Mouse (Mus musculus): Measurements from ENCODE around the gene Abcd1. TPM values are rescaled to one million over a fixed set of nuclear protein-coding genes. Genes with fewer than 3 reads are reported as not detected.
"Not testable (repeated sequence)": the region's sequence is repeated elsewhere in the genome, so short reads cannot be mapped to it uniquely, and the experiment has no call there.

Abcd1 gene
- polyA plus RNA-seq, 1 experiment: 35.2 TPM

- Histone ChIP-seq H3K4me1 (no peaks in the 10 kb centered on the region), H3K4me3 (replicated peaks) (no peak overlapping the region), H3K36me3 (replicated peaks; ENCODE audit: low read length) (peaks cover 37% of the 10 kb centered on the region), H3K27me3 (replicated peaks) (peaks cover 23% of the 10 kb centered on the region), H3K9me3 (no peaks in the 10 kb centered on the region)
- TF ChIP-seq FLI1 (IDR thresholded peaks at IDR 0.05; ENCODE audit: low read length) (no peak), GATA1 (IDR thresholded peaks at IDR 0.05; ENCODE audit: borderline replicate concordance, low read length) (no peak)
Observed at GRCm38 (mm10) chrX:73738155-73738554, 21.8 kb downstream of the Abcd1 start.

DNA sequence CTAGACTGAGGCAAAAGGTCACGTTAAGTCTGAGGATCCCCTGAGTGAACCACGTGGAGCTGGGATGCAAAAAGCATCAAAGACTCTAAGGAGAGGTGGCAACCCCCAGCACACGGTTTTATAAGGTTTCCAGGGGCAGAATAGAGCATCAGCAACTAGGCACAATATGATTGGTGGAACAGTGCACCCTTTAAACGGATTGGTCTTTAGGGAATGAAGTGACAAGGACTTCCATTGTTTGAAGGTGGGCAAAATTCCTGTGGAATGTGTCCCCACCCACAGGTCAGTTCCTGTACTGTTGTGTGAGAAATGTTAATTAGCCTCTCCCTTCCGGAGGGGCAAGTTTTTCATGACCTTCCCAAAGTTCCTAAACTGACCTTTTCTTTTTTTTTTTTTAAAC lies 22.8 kb downstream of the Abcd1 start:
- Histone ChIP-seq H3K4me3 (replicated peaks) (no peak overlapping the region), H3K4me1 (no peaks in the 10 kb centered on the region), H3K9me3 (no peaks in the 10 kb centered on the region), H3K36me3 (replicated peaks; ENCODE audit: low read length) (peaks cover 30% of the 10 kb centered on the region), H3K27me3 (replicated peaks) (peaks cover 23% of the 10 kb centered on the region)
- no peak for TF ChIP-seq FLI1 (IDR thresholded peaks at IDR 0.05; ENCODE audit: low read length)
- no peak for TF ChIP-seq GATA1 (IDR thresholded peaks at IDR 0.05; ENCODE audit: borderline replicate concordance, low read length)

DNA sequence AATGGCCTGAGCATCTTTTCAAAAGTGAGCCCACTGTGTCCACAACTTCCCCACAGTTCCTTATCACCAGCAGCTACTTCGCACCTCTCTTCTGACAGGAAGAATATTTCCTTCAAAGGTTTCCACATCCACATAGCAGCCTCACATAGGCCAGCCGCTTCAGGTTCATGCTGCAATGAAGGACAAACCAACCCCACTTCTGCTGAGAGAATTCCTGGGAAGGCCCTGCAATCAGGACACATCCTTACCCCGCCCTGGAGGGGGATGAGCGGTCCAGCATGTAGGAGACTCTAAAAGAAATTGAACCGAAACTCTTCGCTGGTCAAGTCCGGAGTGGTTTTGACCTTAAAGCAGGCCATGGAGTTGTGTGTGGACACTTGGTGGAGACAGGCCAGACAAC lies 23.4 kb downstream of the Abcd1 start:
- H3K4me1 ChIP-seq; H3K4me3 ChIP-seq (replicated peaks); H3K9me3 ChIP-seq: not testable (repeated sequence)
- Histone ChIP-seq H3K36me3 (replicated peaks; ENCODE audit: low read length) (peaks cover 23% of the 10 kb centered on the region), H3K27me3 (replicated peaks) (peaks cover 16% of the 10 kb centered on the region)

DNA sequence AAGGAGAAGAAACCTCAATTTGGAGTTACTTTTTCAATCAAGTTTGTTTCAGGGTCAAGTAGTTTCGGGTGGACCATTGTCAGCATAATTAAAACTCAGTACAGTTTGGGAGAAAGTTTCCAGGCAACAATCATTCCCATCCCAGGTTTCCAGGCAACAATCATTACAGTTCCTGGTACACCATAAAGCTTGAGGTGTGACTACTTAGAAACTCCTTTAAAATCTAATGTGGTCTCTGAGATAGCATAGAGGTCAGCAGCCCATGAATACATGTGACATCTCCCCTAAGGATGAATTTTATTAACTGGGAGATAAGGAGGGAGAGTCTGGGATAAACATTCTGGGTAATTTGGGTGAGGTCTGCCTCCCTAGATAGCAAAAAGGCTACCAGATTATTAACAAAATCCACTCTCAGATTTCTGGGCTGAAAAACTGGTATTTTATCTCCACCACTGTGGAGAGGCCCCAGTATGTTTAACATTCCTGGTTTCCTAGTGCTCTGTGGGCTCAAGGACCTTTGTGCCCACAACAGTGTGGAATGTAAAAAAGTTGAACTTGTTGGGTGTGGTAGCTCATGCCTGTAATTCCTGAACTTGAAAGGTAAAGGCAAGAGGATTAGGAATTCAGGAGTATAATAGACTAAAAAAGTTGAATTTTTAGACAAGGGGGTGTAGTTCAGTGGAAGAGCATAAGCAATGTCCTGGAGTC lies 28.5 kb downstream of the Abcd1 start:
- Histone ChIP-seq H3K4me3 (replicated peaks) (no peak overlapping the region), H3K36me3 (replicated peaks; ENCODE audit: low read length) (no peaks in the 10 kb centered on the region), H3K27me3 (replicated peaks) (no peaks in the 10 kb centered on the region), H3K4me1 (no peaks in the 10 kb centered on the region), H3K9me3 (no peaks in the 10 kb centered on the region)
- TF ChIP-seq FLI1 (IDR thresholded peaks at IDR 0.05; ENCODE audit: low read length) (no peak), GATA1 (IDR thresholded peaks at IDR 0.05; ENCODE audit: borderline replicate concordance, low read length) (no peak)

DNA sequence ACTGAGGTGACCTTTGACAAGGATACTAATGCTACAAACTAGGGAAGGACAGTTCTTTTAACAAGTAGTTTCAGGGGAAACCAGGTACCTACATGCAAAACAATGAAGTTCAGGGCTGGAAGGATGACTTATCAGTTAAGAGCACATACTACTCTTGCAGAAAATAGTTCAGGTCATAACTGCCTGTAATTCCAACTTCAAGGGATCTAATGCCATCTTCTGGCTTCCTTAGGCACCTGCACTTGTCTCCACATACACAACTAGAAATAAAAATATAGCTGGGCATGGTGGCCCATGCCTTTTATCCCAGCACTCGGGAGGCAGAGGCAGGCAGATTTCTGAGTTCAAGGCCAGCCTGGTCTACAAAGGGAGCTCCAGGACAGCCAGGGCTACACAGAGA lies 32.6 kb downstream of the Abcd1 start:
- no peaks in the 10 kb centered on the region for H3K36me3 ChIP-seq (replicated peaks; ENCODE audit: low read length)
- no peaks in the 10 kb centered on the region for H3K9me3 ChIP-seq
- H3K4me1 ChIP-seq: peaks cover 4% of the 10 kb centered on the region
- no peak overlapping the region for H3K4me3 ChIP-seq (replicated peaks)
- no peak for TF ChIP-seq GATA1 (IDR thresholded peaks at IDR 0.05; ENCODE audit: borderline replicate concordance, low read length)
- no peak for TF ChIP-seq FLI1 (IDR thresholded peaks at IDR 0.05; ENCODE audit: low read length)
- H3K27me3 ChIP-seq (replicated peaks): peaks cover 1% of the 10 kb centered on the region

- Histone ChIP-seq H3K4me3 (replicated peaks) (no peak within 1 kb of the TSS), H3K27me3 (replicated peaks) (peaks cover 31% of the 10 kb centered on the region), H3K9me3 (no peaks in the 10 kb centered on the region), H3K36me3 (replicated peaks; ENCODE audit: low read length) (no peaks in the 10 kb centered on the region), H3K4me1 (peaks cover 53% of the 10 kb centered on the region)
- TF ChIP-seq FLI1 (IDR thresholded peaks at IDR 0.05; ENCODE audit: low read length): no peak
- TF ChIP-seq GATA1 (IDR thresholded peaks at IDR 0.05; ENCODE audit: borderline replicate concordance, low read length): no peak
Observed at GRCm38 (mm10) chrX:73756334-73757140, 40.1 kb downstream of the Abcd1 start, which contains the start of gene Plxnb3. Gene Plxnb3, plus strand, starts transcription at chrX:73757090.

GRCm38 (mm10) chrX:73758611-73759290 lies 42.4 kb downstream of the Abcd1 start:
- H3K36me3 ChIP-seq (replicated peaks; ENCODE audit: low read length): no peaks in the 10 kb centered on the region
- H3K4me3 ChIP-seq (replicated peaks): peak overlapping the region; percentile 31
- peaks cover 59% of the 10 kb centered on the region for H3K4me1 ChIP-seq
- no peaks in the 10 kb centered on the region for H3K9me3 ChIP-seq
- TF ChIP-seq GATA1 (IDR thresholded peaks at IDR 0.05; ENCODE audit: borderline replicate concordance, low read length): no peak
- H3K27me3 ChIP-seq (replicated peaks): peaks cover 43% of the 10 kb centered on the region

DNA sequence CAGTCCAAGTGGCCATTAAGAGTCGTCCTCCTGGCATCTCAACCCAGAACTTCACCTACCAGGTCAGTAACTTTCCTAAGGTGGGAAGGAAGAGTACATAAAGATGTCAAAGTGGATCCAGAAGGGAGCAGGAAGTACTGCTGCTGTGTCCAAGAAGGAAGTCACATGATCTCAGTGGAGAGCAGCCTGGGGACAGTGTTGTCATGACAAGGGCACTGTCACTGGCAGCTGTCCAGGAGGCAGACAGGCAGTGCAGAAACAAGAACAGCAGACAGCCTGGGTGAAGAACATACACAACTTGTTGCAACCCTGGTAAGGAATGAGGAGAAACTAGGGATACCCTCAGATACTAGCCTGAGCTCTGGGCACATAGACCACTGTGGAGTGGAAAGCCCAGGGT lies 48.9 kb downstream of the Abcd1 start:
- peaks cover 44% of the 10 kb centered on the region for H3K27me3 ChIP-seq (replicated peaks)
- TF ChIP-seq GATA1 (IDR thresholded peaks at IDR 0.05; ENCODE audit: borderline replicate concordance, low read length): no peak
- no peak for TF ChIP-seq FLI1 (IDR thresholded peaks at IDR 0.05; ENCODE audit: low read length)
- H3K4me3 ChIP-seq (replicated peaks): peak overlapping the region; percentile 75
- H3K36me3 ChIP-seq (replicated peaks; ENCODE audit: low read length): peaks cover 25% of the 10 kb centered on the region
- peaks cover 64% of the 10 kb centered on the region for H3K4me1 ChIP-seq
- no peaks in the 10 kb centered on the region for H3K9me3 ChIP-seq

DNA sequence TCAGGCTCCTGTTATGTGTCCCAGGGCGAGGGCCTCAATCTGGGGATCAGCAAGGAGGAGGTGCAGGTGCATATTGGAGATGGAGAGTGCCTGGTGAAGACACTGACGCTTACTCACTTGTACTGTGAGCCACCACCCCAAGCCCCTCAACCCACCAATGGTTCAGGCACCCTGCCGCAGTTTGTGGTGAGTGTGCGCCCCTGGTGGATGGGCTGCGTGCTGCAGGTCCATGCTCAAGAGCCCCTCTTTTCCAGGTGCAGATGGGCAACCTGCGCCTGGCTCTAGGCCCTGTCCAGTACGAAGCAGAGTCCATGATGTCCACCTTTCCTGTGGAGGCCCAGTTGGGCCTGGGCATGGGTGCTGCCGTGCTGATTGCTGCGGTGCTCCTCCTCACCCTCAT lies 50.9 kb downstream of the Abcd1 start:
- H3K4me1 ChIP-seq: peaks cover 61% of the 10 kb centered on the region
- peaks cover 40% of the 10 kb centered on the region for H3K27me3 ChIP-seq (replicated peaks)
- no peaks in the 10 kb centered on the region for H3K9me3 ChIP-seq
- no peak for TF ChIP-seq FLI1 (IDR thresholded peaks at IDR 0.05; ENCODE audit: low read length)
- TF ChIP-seq GATA1 (IDR thresholded peaks at IDR 0.05; ENCODE audit: borderline replicate concordance, low read length): no peak
- peaks cover 41% of the 10 kb centered on the region for H3K36me3 ChIP-seq (replicated peaks; ENCODE audit: low read length)
- H3K4me3 ChIP-seq (replicated peaks): no peak overlapping the region
